Mouse (Mus musculus) forebrain, embryonic 15.5 days (tissue): ENCODE measurements around the gene Eif3g. TPM values are rescaled to one million over a fixed set of nuclear protein-coding genes. Genes with fewer than 3 reads are reported as not detected.

Experiments
- ATAC-seq: fragments of 200-750 bp; cut with Nextera tagmentation; replicated peaks from 2 replicates; pipeline ENCODE4 v1.8.0; 2017; ENCODE audit warnings: mild to moderate bottlenecking, moderate TSS enrichment, moderate library complexity
- H3K27ac ChIP-seq: fragments of 300-500 bp; sonication (generic); replicated peaks from 2 replicates; pipeline ENCODE4 v1.5.1; 2015; ENCODE audit warnings: mild to moderate bottlenecking, inconsistent platforms
- H3K27me3 ChIP-seq: fragments of 300-500 bp; sonication (generic); 2 replicates; pipeline ENCODE4 v1.6.1; 2015; ENCODE audit warnings: inconsistent platforms
- H3K36me3 ChIP-seq: fragments of 300-500 bp; sonication (generic); 2 replicates; pipeline ENCODE4 v1.6.1; 2015; ENCODE audit warnings: mild to moderate bottlenecking, inconsistent platforms
- H3K4me1 ChIP-seq: fragments of 300-500 bp; sonication (generic); 2 replicates; pipeline ENCODE4 v1.6.1; 2015; ENCODE audit warnings: inconsistent platforms
- H3K4me2 ChIP-seq: fragments of 300-500 bp; sonication (generic); replicated peaks from 2 replicates; pipeline ENCODE4 v1.6.1; 2015; ENCODE audit warnings: mild to moderate bottlenecking, inconsistent platforms
- H3K4me3 ChIP-seq: fragments of 300-500 bp; sonication (generic); 2 replicates; pipeline ENCODE4 v1.5.1; 2015; ENCODE audit warnings: mild to moderate bottlenecking, inconsistent platforms
- H3K9ac ChIP-seq: fragments of 300-500 bp; sonication (generic); replicated peaks from 2 replicates; pipeline ENCODE4 v1.6.1; 2015; ENCODE audit warnings: mild to moderate bottlenecking, inconsistent platforms
- H3K9me3 ChIP-seq: fragments of 300-500 bp; sonication (generic); 2 replicates; pipeline ENCODE4 v1.6.1; 2016; ENCODE audit warnings: inconsistent platforms
- WGBS: fragments of 180-500 bp; shearing (Covaris S2); methylation state at CpG from one replicate; pipeline ENCODE4 v1.1.7; 2015; ENCODE audit warnings: mixed read lengths; 5-methylcytosine and 5-hydroxymethylcytosine counted together
- polyA plus RNA-seq: library from polyadenylated mRNA; unstranded; fragments of >200 nt; fragmentation: Nextera tagmentation; extraction: Ambion mirVana; gene quantifications from 2 replicates; pipeline ENCODE4 v1.2.1, GENCODE M21; 2015

Eif3g gene
- 267 and 288 TPM in 2 replicates for polyA plus RNA-seq

DNA sequence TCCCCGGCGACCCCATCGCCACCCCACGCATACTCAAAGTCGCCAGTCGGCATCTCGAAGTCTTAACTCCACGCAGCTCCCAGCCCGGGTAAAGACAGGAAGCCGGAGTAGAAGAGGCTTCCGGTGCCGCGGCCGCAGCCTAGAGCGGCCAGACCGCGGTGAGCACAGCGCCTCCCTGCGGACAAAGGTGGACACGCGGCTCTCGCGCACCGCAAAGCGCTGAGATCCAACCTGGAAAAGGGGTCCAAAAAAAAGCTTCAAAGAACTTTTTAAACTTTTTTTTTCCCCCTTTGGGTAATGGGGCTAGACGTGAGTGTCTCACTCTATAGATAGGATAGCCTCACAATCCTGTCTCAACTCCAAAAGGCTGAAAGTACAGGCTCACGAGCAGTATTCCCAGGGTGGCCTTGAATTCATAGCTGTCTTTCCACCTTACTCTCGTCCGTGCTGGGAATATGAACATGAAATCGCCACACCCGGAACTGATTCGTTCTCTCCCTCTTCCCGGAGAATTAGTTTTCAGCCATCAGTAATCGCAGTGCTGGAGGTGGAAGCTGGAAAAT lies at the start of gene Eif3g:
TSS of gene Eif3g (minus strand) at position 113 of the 563 bp plus-strand sequence.
- peak within 1 kb of the TSS; percentile 51 for H3K27ac ChIP-seq
- peak within 1 kb of the TSS; percentile 74 for H3K4me3 ChIP-seq
- 4% methylated on average over 34 of the region's 34 CpGs for WGBS
- peaks cover 17% of the 10 kb centered on the region for H3K4me1 ChIP-seq
- H3K4me2 ChIP-seq: peak within 1 kb of the TSS; percentile 87
- no peaks in the 10 kb centered on the region for H3K9me3 ChIP-seq
- peak within 1 kb of the TSS; percentile 77 for H3K9ac ChIP-seq
- H3K36me3 ChIP-seq: peaks cover 28% of the 10 kb centered on the region
- ATAC-seq: peak; percentile 89
- no peaks in the 10 kb centered on the region for H3K27me3 ChIP-seq

DNA sequence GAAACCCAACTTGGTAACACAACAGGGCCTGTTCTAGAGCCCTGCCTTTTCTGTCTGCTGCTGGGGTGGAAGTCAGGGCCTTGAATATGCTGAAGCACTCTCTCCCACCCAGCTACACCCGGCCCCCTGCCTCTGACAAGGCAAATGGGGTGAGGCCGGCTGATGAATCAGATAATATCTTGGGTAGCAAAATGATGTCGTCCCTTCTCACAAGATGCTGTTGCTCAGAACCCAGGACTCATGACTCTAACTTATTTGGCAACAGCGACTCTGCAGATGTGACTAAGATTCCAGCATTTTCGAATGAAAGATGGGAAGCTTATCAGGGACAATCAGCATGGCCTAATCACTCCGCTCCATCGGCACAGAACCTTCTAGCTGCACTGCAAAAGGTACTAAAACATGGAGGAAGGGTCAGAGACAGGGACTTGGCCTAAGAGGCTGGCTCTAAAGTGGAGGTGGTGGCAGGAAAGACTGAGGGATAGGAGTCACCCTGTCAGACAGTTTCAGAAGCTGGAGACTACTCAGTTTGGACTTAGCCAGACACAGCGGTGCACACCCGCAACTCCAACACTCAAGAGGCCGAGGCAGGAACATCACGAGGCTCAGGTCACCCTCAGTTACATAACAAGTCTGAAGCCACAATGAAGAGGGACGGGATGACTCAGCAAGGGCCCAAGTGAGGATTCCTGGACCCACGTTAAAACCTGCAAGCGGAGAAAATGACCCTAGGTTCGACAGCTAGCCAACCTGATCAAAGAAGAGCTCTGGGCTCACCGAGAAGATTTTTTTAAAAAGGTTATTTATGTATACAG lies 47.9 kb upstream of the Eif3g start:
- ATAC-seq: no peak
- WGBS: 87% methylated on average over 16 of the region's 16 CpGs
- H3K36me3 ChIP-seq: peaks cover 4% of the 10 kb centered on the region; the same call in 1 of the 2 replicates
- no peaks in the 10 kb centered on the region for H3K27me3 ChIP-seq
- no peaks in the 10 kb centered on the region for H3K9me3 ChIP-seq
- no peak overlapping the region for H3K9ac ChIP-seq
- H3K4me2 ChIP-seq: no peak overlapping the region
- no peak overlapping the region for H3K27ac ChIP-seq
- H3K4me1 ChIP-seq: peaks cover 20% of the 10 kb centered on the region
- H3K4me3 ChIP-seq: no peak overlapping the region

DNA sequence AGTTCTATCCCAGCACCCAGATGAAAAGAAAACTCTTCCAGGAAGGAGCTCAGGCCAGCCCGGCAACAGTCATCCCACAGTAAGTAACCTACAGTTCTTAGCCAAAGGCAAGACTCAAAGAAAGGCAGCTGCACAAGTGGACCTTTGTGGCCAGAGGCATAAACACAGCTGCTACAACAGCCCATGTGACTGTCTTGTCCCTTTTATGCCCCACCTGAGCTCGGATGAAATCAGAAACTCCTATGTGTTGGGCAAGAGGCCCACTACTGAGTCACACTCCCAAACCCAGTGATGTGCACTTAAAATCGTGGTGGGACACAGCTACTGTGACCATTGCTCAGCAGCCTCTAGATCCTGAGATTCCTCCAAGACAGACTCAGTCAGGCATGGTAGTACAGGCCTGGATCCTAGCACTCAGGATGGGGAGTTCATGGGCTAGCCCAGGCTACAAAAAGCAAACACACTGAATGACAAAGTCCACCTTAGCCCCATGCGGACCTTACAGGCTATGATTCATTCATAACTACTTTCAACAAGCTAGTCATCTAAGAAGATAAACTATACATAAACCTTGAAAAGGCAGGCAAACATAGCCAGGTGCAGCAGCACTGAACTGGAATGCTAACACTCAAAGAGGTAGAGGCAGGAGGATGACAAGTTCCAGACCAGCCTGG lies 46.4 kb upstream of the Eif3g start:
- no peak overlapping the region for H3K4me2 ChIP-seq
- no peak for ATAC-seq
- 64% methylated on average over 4 of the region's 4 CpGs for WGBS
- peaks cover 9% of the 10 kb centered on the region for H3K4me1 ChIP-seq
- H3K27ac ChIP-seq: no peak overlapping the region
- H3K36me3 ChIP-seq: peaks cover 18% of the 10 kb centered on the region
- no peak overlapping the region for H3K4me3 ChIP-seq
- no peaks in the 10 kb centered on the region for H3K27me3 ChIP-seq
- H3K9ac ChIP-seq: no peak overlapping the region
- no peaks in the 10 kb centered on the region for H3K9me3 ChIP-seq

DNA sequence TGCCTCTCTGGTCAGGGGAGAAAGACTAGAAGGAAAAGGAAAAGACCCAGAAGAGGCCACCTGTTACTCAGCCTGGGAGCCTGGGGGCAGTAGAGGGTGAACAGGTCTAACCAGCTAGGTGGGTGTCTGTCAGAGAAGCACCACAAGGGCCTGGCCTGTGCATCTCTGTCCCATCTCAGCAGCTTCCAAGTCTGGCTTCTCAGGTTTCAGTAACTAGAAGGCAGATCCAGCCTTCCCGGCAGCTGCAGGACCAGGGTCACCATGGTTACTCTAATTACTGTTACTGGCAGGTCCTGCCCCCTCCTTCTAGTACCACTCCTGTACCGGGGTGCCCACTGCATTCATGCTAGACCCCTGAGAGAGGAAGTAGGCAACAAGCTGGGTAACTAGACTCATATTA lies 45.5 kb upstream of the Eif3g start:
- H3K4me2 ChIP-seq: no peak overlapping the region
- ATAC-seq: no peak
- no peak overlapping the region for H3K27ac ChIP-seq
- no peak overlapping the region for H3K4me3 ChIP-seq
- no peak overlapping the region for H3K9ac ChIP-seq
- peaks cover 27% of the 10 kb centered on the region for H3K36me3 ChIP-seq
- WGBS: 2% methylated on average over 2 of the region's 2 CpGs
- H3K27me3 ChIP-seq: no peaks in the 10 kb centered on the region
- no peaks in the 10 kb centered on the region for H3K9me3 ChIP-seq
- H3K4me1 ChIP-seq: peaks cover 9% of the 10 kb centered on the region

DNA sequence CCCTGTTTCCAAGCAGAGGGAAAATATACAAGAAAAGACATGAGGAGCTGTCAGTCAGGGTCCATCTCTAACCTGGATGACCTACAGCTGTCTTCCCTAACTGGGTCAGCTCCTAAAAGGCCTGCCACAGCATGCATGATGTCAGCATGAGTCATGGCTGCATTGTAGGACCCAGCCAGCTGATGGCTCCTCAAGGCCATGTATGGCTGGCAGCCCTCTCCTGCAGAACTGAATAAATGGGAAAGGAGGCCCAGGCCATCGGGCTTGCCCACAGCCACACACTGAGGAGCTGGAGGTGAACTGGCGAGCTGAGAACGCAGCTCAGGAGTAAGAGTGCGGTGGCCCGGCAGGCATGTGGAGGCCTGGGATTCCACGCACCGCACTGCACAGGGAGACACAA lies 45.0 kb upstream of the Eif3g start:
- H3K27ac ChIP-seq: no peak overlapping the region

DNA sequence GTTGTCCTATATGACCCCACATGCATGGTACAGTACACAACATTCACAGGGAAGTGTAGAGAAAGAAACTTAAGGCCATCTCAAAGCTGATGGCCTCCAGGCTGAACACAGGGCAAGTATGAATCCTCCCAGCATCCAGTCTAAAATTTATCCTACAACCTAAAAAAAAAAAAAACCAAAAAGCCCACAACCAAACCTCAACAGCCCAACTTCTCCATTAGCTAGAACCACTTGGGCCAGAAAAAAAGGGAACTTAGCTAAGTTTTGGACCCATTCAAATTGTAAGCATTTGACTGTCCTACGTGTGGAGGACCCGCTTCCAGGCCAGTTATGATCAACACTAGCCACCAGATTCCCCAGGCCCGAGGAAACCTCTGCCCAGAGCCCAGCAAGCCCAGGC lies 24.8 kb upstream of the Eif3g start:
- ATAC-seq: no peak
- no peaks in the 10 kb centered on the region for H3K4me1 ChIP-seq
- no peak overlapping the region for H3K27ac ChIP-seq
- no peak overlapping the region for H3K9ac ChIP-seq
- no peak overlapping the region for H3K4me2 ChIP-seq
- no peaks in the 10 kb centered on the region for H3K27me3 ChIP-seq
- no peaks in the 10 kb centered on the region for H3K9me3 ChIP-seq
- 94% methylated on average over 3 of the region's 3 CpGs for WGBS
- peaks cover 99% of the 10 kb centered on the region for H3K36me3 ChIP-seq
- no peak overlapping the region for H3K4me3 ChIP-seq

More for the DNA sequence above, 45.0 kb upstream of the Eif3g start:
- Histone ChIP-seq H3K4me2 (no peak overlapping the region), H3K36me3 (peaks cover 33% of the 10 kb centered on the region), H3K4me1 (peaks cover 9% of the 10 kb centered on the region), H3K9ac (no peak overlapping the region), H3K4me3 (no peak overlapping the region), H3K9me3 (no peaks in the 10 kb centered on the region), H3K27me3 (no peaks in the 10 kb centered on the region)
- no peak for ATAC-seq
- WGBS: 93% methylated on average over 7 of the region's 7 CpGs

DNA sequence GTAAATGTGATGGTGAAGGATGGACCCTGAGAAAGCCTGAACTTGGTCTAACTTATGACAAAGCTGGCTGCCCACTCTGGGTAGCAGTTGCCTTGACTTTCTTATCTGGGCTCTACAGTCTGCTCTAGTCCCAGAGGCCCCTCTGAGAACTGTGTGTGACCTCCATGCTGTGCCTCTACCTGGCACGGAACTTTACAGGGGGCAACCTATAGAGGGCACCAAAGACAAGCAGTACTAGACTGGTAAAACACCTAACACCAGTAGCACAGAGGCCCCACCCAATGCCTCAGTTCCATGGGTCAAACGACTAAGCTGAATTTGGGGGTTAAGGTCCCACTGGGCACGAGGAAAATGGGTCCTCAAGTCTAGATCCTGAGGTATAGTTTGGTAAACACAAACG lies 17.7 kb upstream of the Eif3g start:
- Histone ChIP-seq H3K27me3 (no peaks in the 10 kb centered on the region), H3K27ac (no peak overlapping the region), H3K9ac (no peak overlapping the region), H3K4me2 (no peak overlapping the region), H3K36me3 (peaks cover 100% of the 10 kb centered on the region), H3K4me3 (no peak overlapping the region), H3K4me1 (no peaks in the 10 kb centered on the region), H3K9me3 (no peaks in the 10 kb centered on the region)
- 84% methylated on average over 4 of the region's 4 CpGs for WGBS
- ATAC-seq: no peak

DNA sequence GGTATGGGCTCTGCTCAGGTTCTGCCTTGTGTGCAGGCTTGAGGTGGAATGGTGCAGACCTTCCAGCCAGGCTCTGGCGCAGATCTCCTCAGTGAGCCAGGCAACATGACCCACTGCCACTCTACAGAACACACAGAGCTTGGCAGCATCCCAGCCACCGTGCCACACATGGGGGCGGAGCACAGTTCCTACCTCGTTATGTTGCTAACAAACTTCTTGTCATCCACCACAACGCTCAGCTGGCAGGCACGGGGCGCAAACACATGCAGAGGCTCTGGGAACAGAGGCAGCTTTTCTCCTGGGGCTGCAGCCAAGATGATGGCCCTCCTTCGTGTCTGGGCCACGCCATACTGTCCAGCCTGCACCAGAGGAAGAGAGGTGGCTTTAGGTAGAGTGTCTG lies 11.5 kb upstream of the Eif3g start:
- no peak overlapping the region for H3K27ac ChIP-seq
- no peak overlapping the region for H3K4me2 ChIP-seq
- H3K36me3 ChIP-seq: peaks cover 95% of the 10 kb centered on the region
- no peak for ATAC-seq
- H3K4me1 ChIP-seq: no peaks in the 10 kb centered on the region
- no peak overlapping the region for H3K9ac ChIP-seq
- H3K9me3 ChIP-seq: no peaks in the 10 kb centered on the region
- no peaks in the 10 kb centered on the region for H3K27me3 ChIP-seq
- no peak overlapping the region for H3K4me3 ChIP-seq
- 72% methylated on average over 9 of the region's 9 CpGs for WGBS

DNA sequence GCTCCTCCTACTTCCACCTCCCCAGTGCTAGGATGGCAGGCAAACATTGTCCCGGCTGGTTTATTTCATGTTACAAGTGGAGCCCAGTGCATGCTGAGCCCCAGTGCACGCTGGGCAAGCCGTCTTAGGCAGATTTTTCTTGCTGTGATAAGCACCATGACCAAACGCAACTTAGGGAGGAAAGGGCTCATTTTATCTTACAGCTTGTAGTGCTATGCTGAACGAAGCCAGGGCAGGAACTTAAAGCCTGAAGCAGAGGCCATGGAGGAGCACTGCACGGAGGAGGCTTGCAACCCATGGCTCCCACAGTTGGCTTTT lies 3.7 kb upstream of the Eif3g start:
- Histone ChIP-seq H3K4me1 (peaks cover 12% of the 10 kb centered on the region), H3K27me3 (no peaks in the 10 kb centered on the region), H3K27ac (no peak overlapping the region), H3K4me2 (no peak overlapping the region), H3K36me3 (peaks cover 19% of the 10 kb centered on the region), H3K9ac (no peak overlapping the region), H3K9me3 (no peaks in the 10 kb centered on the region), H3K4me3 (no peak overlapping the region)
- WGBS: 48% methylated on average over 6 of the region's 6 CpGs
- ATAC-seq: no peak

DNA sequence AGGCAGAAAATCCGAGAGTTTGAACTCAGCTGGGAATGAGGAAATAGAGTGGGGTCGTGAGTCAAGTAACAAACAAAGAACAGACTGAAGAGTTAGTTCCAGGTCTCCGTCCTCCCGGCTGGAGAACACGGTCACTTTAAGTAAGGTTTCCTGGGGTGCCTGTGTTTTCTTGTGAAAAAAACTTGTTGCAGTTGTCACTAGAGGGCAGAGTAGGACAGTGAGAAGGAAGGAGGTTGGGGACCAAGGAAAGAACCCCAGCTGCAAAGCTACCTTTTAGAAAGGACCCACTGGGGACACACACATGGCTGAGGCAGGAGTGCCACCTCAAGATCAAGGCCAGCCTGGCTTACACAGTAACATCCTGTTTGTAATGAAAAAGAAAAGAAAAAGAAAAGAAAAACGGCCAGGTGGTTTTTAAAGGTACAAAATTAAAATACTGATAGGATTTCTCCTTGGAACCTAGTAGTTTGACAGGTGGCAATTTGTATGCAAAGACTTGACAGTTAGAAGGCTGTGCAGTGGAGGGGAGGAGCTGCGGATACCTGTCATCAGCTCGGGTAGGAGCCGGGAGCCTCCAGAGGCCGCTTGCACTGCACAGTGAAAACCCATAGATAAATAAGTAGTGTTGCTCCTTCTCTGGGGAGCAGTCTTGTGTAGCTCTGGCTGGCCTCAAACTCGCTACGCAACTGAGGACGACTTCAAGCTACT lies 3.2 kb upstream of the Eif3g start:
- Histone ChIP-seq H3K9ac (no peak overlapping the region; the same call in 1 of the 2 replicates), H3K4me1 (peaks cover 17% of the 10 kb centered on the region), H3K4me2 (no peak overlapping the region), H3K4me3 (no peak overlapping the region), H3K9me3 (no peaks in the 10 kb centered on the region), H3K27ac (no peak overlapping the region), H3K27me3 (no peaks in the 10 kb centered on the region), H3K36me3 (peaks cover 14% of the 10 kb centered on the region)
- ATAC-seq: no peak
- 13% methylated on average over 13 of the region's 13 CpGs for WGBS

DNA sequence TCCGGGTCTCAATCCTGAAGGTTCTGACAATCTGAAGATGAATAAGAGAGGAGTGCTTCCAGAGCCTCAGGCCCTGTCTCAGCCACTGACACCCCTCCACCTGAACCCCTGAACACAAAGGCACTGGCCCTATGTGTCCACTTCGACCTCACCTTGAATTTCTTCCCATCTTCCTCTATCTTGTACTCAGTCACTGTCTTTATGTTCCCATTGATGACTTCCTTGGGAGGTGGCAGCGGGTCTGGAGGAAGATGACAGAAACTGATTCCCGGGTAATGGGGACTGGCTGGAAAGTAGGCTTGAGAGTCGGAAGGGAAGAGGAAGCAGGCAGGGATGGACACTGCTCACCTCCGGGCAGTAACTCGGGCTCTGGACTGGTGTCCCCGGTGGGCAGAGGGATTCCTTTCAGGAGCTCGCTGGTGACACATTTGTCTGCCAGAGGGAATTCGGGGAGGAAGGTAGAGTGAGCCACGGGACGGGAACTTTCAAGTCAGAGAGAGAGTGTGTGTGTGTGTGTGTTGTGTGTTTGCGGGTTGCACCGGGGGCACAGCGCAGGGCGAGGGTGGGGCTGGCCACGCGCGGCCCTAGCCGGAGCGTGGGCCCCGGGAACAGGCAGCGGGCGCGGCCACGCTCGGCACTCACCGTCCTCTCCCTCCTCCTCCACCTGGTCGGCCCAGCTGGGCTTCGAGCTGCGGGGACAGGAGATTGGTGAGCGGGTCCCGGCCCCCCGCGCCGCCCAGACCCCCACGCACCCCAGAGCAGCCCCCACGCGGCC lies 500 bp downstream of the Eif3g start:
- peaks cover 17% of the 10 kb centered on the region for H3K4me1 ChIP-seq
- WGBS: 8% methylated on average over 21 of the region's 39 CpGs

More for the DNA sequence above, 500 bp downstream of the Eif3g start:
- H3K9ac ChIP-seq: peak overlapping the region; percentile 77
- peak overlapping the region; percentile 51 for H3K27ac ChIP-seq
- H3K9me3 ChIP-seq: no peaks in the 10 kb centered on the region
- H3K27me3 ChIP-seq: no peaks in the 10 kb centered on the region
- H3K36me3 ChIP-seq: peaks cover 34% of the 10 kb centered on the region
- H3K4me2 ChIP-seq: peak overlapping the region; percentile 87
- peak overlapping the region; percentile 74 for H3K4me3 ChIP-seq
- peak; percentile 57 for ATAC-seq
